Mouse (Mus musculus) liver, embryonic 11.5 days (tissue): ENCODE measurements around the gene Hyou1. TPM values are rescaled to one million over a fixed set of nuclear protein-coding genes. Genes with fewer than 3 reads are reported as not detected.

ENCODE experiments used
- ATAC-seq: fragments of 200-750 bp; cut with Nextera tagmentation; replicated peaks from 2 replicates; pipeline ENCODE4 v1.8.0; 2017; ENCODE audit warnings: moderate number of reproducible peaks, mild to moderate bottlenecking, moderate TSS enrichment, moderate library complexity; ENCODE audit not compliant: low FRiP score
- DNase-seq: peaks from one replicate; pipeline ENCODE4 v3.0.0-alpha.2; 2017; ENCODE audit warnings: low spot score
- H3K27ac ChIP-seq: fragments of 300-500 bp; sonication (generic); 2 replicates; pipeline ENCODE4 v1.5.1; 2014; ENCODE audit warnings: mild to moderate bottlenecking, low read depth, low read length, control low read depth
- H3K27me3 ChIP-seq: fragments of 300-500 bp; sonication (generic); replicated peaks from 2 replicates; pipeline ENCODE4 v1.6.1; 2014; ENCODE audit warnings: low read length, mixed read lengths; ENCODE audit not compliant: control insufficient read depth, insufficient read depth
- H3K36me3 ChIP-seq: fragments of 300-500 bp; sonication (generic); 2 replicates; pipeline ENCODE4 v1.6.1; 2014; ENCODE audit warnings: mild to moderate bottlenecking, low read length, moderate library complexity, mixed read lengths; ENCODE audit not compliant: control insufficient read depth, insufficient read depth
- H3K4me1 ChIP-seq: fragments of 300-500 bp; sonication (generic); replicated peaks from 2 replicates; pipeline ENCODE4 v1.6.1; 2014; ENCODE audit warnings: low read length, mixed read lengths; ENCODE audit not compliant: control insufficient read depth, insufficient read depth
- H3K4me2 ChIP-seq: fragments of 300-500 bp; sonication (generic); 2 replicates; pipeline ENCODE4 v1.6.1; 2014; ENCODE audit warnings: mild to moderate bottlenecking, control low read depth, moderate library complexity
- H3K4me3 ChIP-seq: fragments of 300-500 bp; sonication (generic); 2 replicates; pipeline ENCODE4 v1.5.1; 2014; ENCODE audit warnings: low read depth, low read length, control low read depth
- H3K9ac ChIP-seq: fragments of 300-500 bp; sonication (generic); 2 replicates; pipeline ENCODE4 v1.6.1; 2014; ENCODE audit warnings: low read depth, low read length, control low read depth
- H3K9me3 ChIP-seq: fragments of 300-500 bp; sonication (generic); 2 replicates; pipeline ENCODE4 v1.6.1; 2016; ENCODE audit warnings: low read length, inconsistent platforms, mixed read lengths; ENCODE audit not compliant: control insufficient read depth
- WGBS: fragments of 180-500 bp; shearing (Covaris S2); extraction: QIAGEN DNeasy Blood & Tissue Kit; methylation state at CpG from one replicate; pipeline ENCODE4 v1.1.7; 2014; 5-methylcytosine and 5-hydroxymethylcytosine counted together
- polyA plus RNA-seq: library from polyadenylated mRNA; unstranded; fragments of >200 nt; fragmentation: Nextera tagmentation; extraction: Ambion mirVana; gene quantifications from 2 replicates; pipeline ENCODE4 v1.2.1, GENCODE M21; 2014

Gene Hyou1
- polyA plus RNA-seq, 1 experiment from 2014 or later = 37.1 TPM

- ATAC-seq (no peak), DNase-seq (no peak)
- peak overlapping the region; percentile 51 for H3K9ac ChIP-seq
- 63% methylated on average over 3 of the region's 3 CpGs for WGBS
- H3K27ac ChIP-seq = peak overlapping the region; percentile 33
- peak overlapping the region; percentile 96 for H3K4me3 ChIP-seq
- H3K4me1 ChIP-seq = peaks cover 11% of the 10 kb centered on the region; the same call in 1 of the 2 replicates
- no peaks in the 10 kb centered on the region for H3K9me3 ChIP-seq
- no peaks in the 10 kb centered on the region for H3K27me3 ChIP-seq
- H3K36me3 ChIP-seq = peaks cover 50% of the 10 kb centered on the region
- peak overlapping the region; percentile 91 for H3K4me2 ChIP-seq
Measured at GRCm38 (mm10) chr9:44336964-44337363, 42.3 kb upstream of the Hyou1 start.

GRCm38 (mm10) chr9:44337436-44338169 is 41.7 kb upstream of the Hyou1 start:
- H3K27ac ChIP-seq = peak overlapping the region; percentile 33
- WGBS = 70% methylated on average over 9 of the region's 9 CpGs
- peaks cover 47% of the 10 kb centered on the region for H3K36me3 ChIP-seq
- H3K27me3 ChIP-seq = no peaks in the 10 kb centered on the region
- ATAC-seq (no peak), DNase-seq (no peak)
- no peaks in the 10 kb centered on the region for H3K9me3 ChIP-seq
- H3K4me3 ChIP-seq = peak overlapping the region; percentile 96
- peak overlapping the region; percentile 91 for H3K4me2 ChIP-seq
- peak overlapping the region; percentile 51 for H3K9ac ChIP-seq
- peaks cover 13% of the 10 kb centered on the region for H3K4me1 ChIP-seq

- H3K4me1 ChIP-seq = peaks cover 20% of the 10 kb centered on the region
- WGBS = 87% methylated on average over 5 of the region's 5 CpGs
- H3K36me3 ChIP-seq = peaks cover 39% of the 10 kb centered on the region
- ATAC-seq = no peak
- no peak overlapping the region; the same call in 1 of the 2 replicates for H3K9ac ChIP-seq
- DNase-seq = no peak
- 0 out of 2 replicates have a peak overlapping the region, but pooled peaks have one; percentile 21 for H3K27ac ChIP-seq
- H3K9me3 ChIP-seq = no peaks in the 10 kb centered on the region
- no peaks in the 10 kb centered on the region for H3K27me3 ChIP-seq
- H3K4me3 ChIP-seq = peak overlapping the region; percentile 96
- peak overlapping the region; percentile 91 for H3K4me2 ChIP-seq
Measured at GRCm38 (mm10) chr9:44338574-44338973, 40.7 kb upstream of the Hyou1 start.

GRCm38 (mm10) chr9:44341487-44341886 is 37.8 kb upstream of the Hyou1 start:
- peak overlapping the region; percentile 89 for H3K9ac ChIP-seq
- H3K9me3 ChIP-seq = no peaks in the 10 kb centered on the region
- H3K27me3 ChIP-seq = no peaks in the 10 kb centered on the region
- peaks cover 23% of the 10 kb centered on the region for H3K4me1 ChIP-seq
- peaks cover 36% of the 10 kb centered on the region for H3K36me3 ChIP-seq
- ATAC-seq (no peak), DNase-seq (no peak)
- peak overlapping the region; percentile 91 for H3K4me2 ChIP-seq
- H3K27ac ChIP-seq = peak overlapping the region; percentile 100
- H3K4me3 ChIP-seq = peak overlapping the region; percentile 96
- 71% methylated on average over 5 of the region's 5 CpGs for WGBS

DNA sequence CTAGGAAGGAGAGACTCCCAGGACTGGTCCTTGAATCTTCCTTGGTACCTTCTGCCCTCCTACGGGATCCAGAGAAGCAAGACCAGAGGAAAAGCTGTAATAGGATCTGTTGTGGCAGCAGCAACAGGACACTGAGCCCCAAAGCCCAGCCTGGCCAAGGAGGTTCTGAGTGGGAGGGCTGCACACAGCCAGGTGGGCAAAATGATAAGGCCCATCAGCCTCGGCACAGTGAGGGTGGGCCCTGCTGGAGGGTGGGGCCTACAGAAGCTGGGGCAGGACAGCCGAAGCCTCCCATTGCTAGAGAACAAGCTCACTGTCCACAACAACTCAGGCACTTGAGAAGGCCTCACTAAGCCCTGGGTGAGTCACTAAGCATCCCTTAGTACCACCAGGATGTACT is 37.1 kb upstream of the Hyou1 start:
- H3K4me3 ChIP-seq = peak overlapping the region; percentile 96
- peaks cover 32% of the 10 kb centered on the region for H3K36me3 ChIP-seq
- no peaks in the 10 kb centered on the region for H3K9me3 ChIP-seq
- ATAC-seq (peak; percentile 83), DNase-seq (peak; percentile 70)
- WGBS = 36% methylated on average over 3 of the region's 3 CpGs
- H3K4me1 ChIP-seq = peaks cover 21% of the 10 kb centered on the region
- H3K27me3 ChIP-seq = no peaks in the 10 kb centered on the region
- H3K4me2 ChIP-seq = peak overlapping the region; percentile 91
- H3K9ac ChIP-seq = peak overlapping the region; percentile 89
- peak overlapping the region; percentile 100 for H3K27ac ChIP-seq

GRCm38 (mm10) chr9:44342605-44343004 is 36.7 kb upstream of the Hyou1 start:
- no peaks in the 10 kb centered on the region for H3K27me3 ChIP-seq
- H3K36me3 ChIP-seq = peaks cover 31% of the 10 kb centered on the region
- peaks cover 17% of the 10 kb centered on the region for H3K4me1 ChIP-seq

DNA sequence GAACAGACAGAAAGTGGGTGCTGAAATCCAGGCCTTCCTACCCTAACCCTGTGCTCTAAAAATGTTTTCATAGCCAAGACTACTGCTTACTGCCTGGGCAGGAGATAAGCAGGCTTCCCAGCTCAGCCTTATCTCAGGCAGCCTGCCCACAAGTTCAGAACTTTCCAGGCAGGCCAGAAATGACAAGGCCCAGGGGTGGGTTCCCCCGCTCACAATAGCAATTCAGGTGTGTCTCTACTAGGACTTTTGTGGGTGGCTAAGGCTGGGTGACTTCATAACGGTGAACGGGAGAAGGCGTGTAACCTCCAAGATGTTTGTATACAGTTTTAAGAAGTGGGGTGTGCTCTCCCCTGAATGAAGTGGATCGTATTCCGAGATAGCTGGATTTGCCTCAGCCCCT is 36.0 kb upstream of the Hyou1 start:
- H3K27me3 ChIP-seq = no peaks in the 10 kb centered on the region
- peak overlapping the region; percentile 96 for H3K4me3 ChIP-seq
- H3K4me2 ChIP-seq = peak overlapping the region; percentile 91
- ATAC-seq (peak; percentile 82), DNase-seq (peak; percentile 77)
- peak overlapping the region; percentile 100 for H3K27ac ChIP-seq
- H3K36me3 ChIP-seq = peaks cover 35% of the 10 kb centered on the region
- WGBS = 3% methylated on average over 6 of the region's 6 CpGs
- peaks cover 15% of the 10 kb centered on the region for H3K4me1 ChIP-seq
- no peaks in the 10 kb centered on the region for H3K9me3 ChIP-seq
- peak overlapping the region; percentile 89 for H3K9ac ChIP-seq

More at GRCm38 (mm10) chr9:44342605-44343004, 36.7 kb upstream of the Hyou1 start:
- peak overlapping the region; percentile 100 for H3K27ac ChIP-seq
- DNase-seq = no peak
- peak overlapping the region; percentile 89 for H3K9ac ChIP-seq
- H3K4me3 ChIP-seq = peak overlapping the region; percentile 96
- peak overlapping the region; percentile 91 for H3K4me2 ChIP-seq
- WGBS = 86% methylated on average over 1 of the region's 1 CpGs
- H3K9me3 ChIP-seq = no peaks in the 10 kb centered on the region
- ATAC-seq = no peak

GRCm38 (mm10) chr9:44343781-44344421 is 35.4 kb upstream of the Hyou1 start, which contains the start of gene Hmbs:
TSS of gene Hmbs (minus strand) at chr9:44344228.
- Histone ChIP-seq H3K9me3 (no peaks in the 10 kb centered on the region), H3K27ac (peak within 1 kb of the TSS; percentile 100), H3K4me3 (peak within 1 kb of the TSS; percentile 96), H3K27me3 (no peaks in the 10 kb centered on the region), H3K9ac (peak within 1 kb of the TSS; percentile 89), H3K4me2 (peak within 1 kb of the TSS; percentile 91), H3K4me1 (peaks cover 15% of the 10 kb centered on the region), H3K36me3 (peaks cover 37% of the 10 kb centered on the region)
- peak; percentile 84 for ATAC-seq
- under 1% methylated on average over 39 of the region's 39 CpGs for WGBS
- DNase-seq = peak; percentile 97
